Mouse (Mus musculus): ENCODE data around the gene Ttc25.
"Not testable (repeated sequence)": the region's sequence is repeated elsewhere in the genome, so short reads cannot be mapped to it uniquely, and the experiment has no call there.

The Ttc25 gene

GRCm38 (mm10) chr11:100604321-100605005 is 59.1 kb downstream of the Ttc25 start:
- no peak for DNase-seq (ENCODE audit: low spot score)

GRCm38 (mm10) chr11:100605451-100605850 is 60.0 kb downstream of the Ttc25 start:
- no peak for DNase-seq (ENCODE audit: low spot score)

- DNase-seq (ENCODE audit: low spot score): no peak
These were observed 61.7 kb downstream of the Ttc25 start for GRCm38 (mm10) chr11:100607121-100607520.

GRCm38 (mm10) chr11:100608796-100609195 is 63.4 kb downstream of the Ttc25 start:
- no peak for DNase-seq (ENCODE audit: low spot score)

- no peak for DNase-seq (ENCODE audit: low spot score)
These were observed 64.1 kb downstream of the Ttc25 start for GRCm38 (mm10) chr11:100609355-100609996.

GRCm38 (mm10) chr11:100609997-100610680 is 64.7 kb downstream of the Ttc25 start:
- DNase-seq (ENCODE audit: low spot score): no peak

- no peak for DNase-seq (ENCODE audit: low spot score)
These were observed 66.2 kb downstream of the Ttc25 start for GRCm38 (mm10) chr11:100611627-100612026.

- no peak for DNase-seq (ENCODE audit: low spot score)
These were observed 67.8 kb downstream of the Ttc25 start for GRCm38 (mm10) chr11:100613241-100613640.

- no peak for DNase-seq (ENCODE audit: low spot score)
These were observed 70.9 kb downstream of the Ttc25 start for GRCm38 (mm10) chr11:100616332-100616731.

- not testable (repeated sequence) for DNase-seq (ENCODE audit: low spot score)
These were observed 71.4 kb downstream of the Ttc25 start for GRCm38 (mm10) chr11:100616836-100617235.

GRCm38 (mm10) chr11:100617480-100617879 is 72.1 kb downstream of the Ttc25 start:
- DNase-seq (ENCODE audit: low spot score): no peak

- DNase-seq (ENCODE audit: low spot score): peak; percentile 79
These were observed 73.5 kb downstream of the Ttc25 start, which contains the start of gene Nkiras2 for GRCm38 (mm10) chr11:100618761-100619484. Gene Nkiras2, plus strand, starts transcription at chr11:100619244.

- peak; percentile 93 for DNase-seq (ENCODE audit: low spot score)
These were observed 74.1 kb downstream of the Ttc25 start for GRCm38 (mm10) chr11:100619485-100619975.

GRCm38 (mm10) chr11:100619982-100620381 is 74.6 kb downstream of the Ttc25 start, which contains the start of gene Dnajc7:
Gene Dnajc7, minus strand, starts transcription at chr11:100620168.
- DNase-seq (ENCODE audit: low spot score): no peak
